Mouse (Mus musculus) left cerebral cortex, adult 9 months (tissue): Measurements from ENCODE around the gene Map3k3.
"Not testable (repeated sequence)": the region's sequence is repeated elsewhere in the genome, so short reads cannot be mapped to it uniquely, and the experiment has no call there.

Source experiments
- DNase-seq, 2 experiments: peaks; one replicate each; pipeline ENCODE4 v3.0.0; 2022; ENCODE audit warnings: low spot score in 2 of 2

Map3k3 gene

GRCm38 (mm10) chr11:106083708-106084701, at the start of gene Map3k3:
Map3k3 (plus strand) TSS chr11:106084613.
- peak; percentile 100 for DNase-seq

GRCm38 (mm10) chr11:106034986-106035385, 49.4 kb upstream of the Map3k3 start:
- DNase-seq, result no peak

GRCm38 (mm10) chr11:106036548-106037417, 47.6 kb upstream of the Map3k3 start, which contains the start of gene Dcaf7:
Dcaf7 (plus strand) TSS chr11:106036872.
- DNase-seq, result peak; percentile 96 to 100

- peak; percentile 76 to 82 for DNase-seq
These were observed 47.0 kb upstream of the Map3k3 start for GRCm38 (mm10) chr11:106037418-106037751.

GRCm38 (mm10) chr11:106044349-106044748, 40.1 kb upstream of the Map3k3 start:
- DNase-seq, result no peak

GRCm38 (mm10) chr11:106045256-106045655, 39.2 kb upstream of the Map3k3 start:
- no peak for DNase-seq

- no peak for DNase-seq
These were observed 38.6 kb upstream of the Map3k3 start for GRCm38 (mm10) chr11:106045780-106046179.

- no peak for DNase-seq
These were observed 37.8 kb upstream of the Map3k3 start for GRCm38 (mm10) chr11:106046584-106046983.

GRCm38 (mm10) chr11:106053921-106054320, 30.5 kb upstream of the Map3k3 start:
- DNase-seq, result no peak

- no peak for DNase-seq
These were observed 29.8 kb upstream of the Map3k3 start for GRCm38 (mm10) chr11:106054600-106054999.

GRCm38 (mm10) chr11:106055341-106055740, 29.1 kb upstream of the Map3k3 start:
- no peak for DNase-seq

GRCm38 (mm10) chr11:106056819-106057491, 27.5 kb upstream of the Map3k3 start:
- no peak for DNase-seq

- no peak for DNase-seq
These were observed 26.4 kb upstream of the Map3k3 start for GRCm38 (mm10) chr11:106058020-106058419.

GRCm38 (mm10) chr11:106060549-106060948, 23.9 kb upstream of the Map3k3 start:
- DNase-seq, result no peak

- no peak for DNase-seq
These were observed 23.1 kb upstream of the Map3k3 start for GRCm38 (mm10) chr11:106061311-106061710.

GRCm38 (mm10) chr11:106063756-106064155, 20.7 kb upstream of the Map3k3 start:
- no peak for DNase-seq

- no peak for DNase-seq
These were observed 19.1 kb upstream of the Map3k3 start for GRCm38 (mm10) chr11:106065073-106065922.

- DNase-seq, result peak; percentile 82 to 95
These were observed 18.4 kb upstream of the Map3k3 start, which contains the start of gene Taco1 for GRCm38 (mm10) chr11:106065923-106066571. Taco1 (plus strand) TSS chr11:106066061.

- DNase-seq, result not testable (repeated sequence)
These were observed 17.8 kb upstream of the Map3k3 start for GRCm38 (mm10) chr11:106066616-106067015.

- DNase-seq, result no peak
These were observed 10.6 kb upstream of the Map3k3 start for GRCm38 (mm10) chr11:106073774-106074173.
